Mouse (Mus musculus): ENCODE data around the gene Zcchc2.

DNA sequence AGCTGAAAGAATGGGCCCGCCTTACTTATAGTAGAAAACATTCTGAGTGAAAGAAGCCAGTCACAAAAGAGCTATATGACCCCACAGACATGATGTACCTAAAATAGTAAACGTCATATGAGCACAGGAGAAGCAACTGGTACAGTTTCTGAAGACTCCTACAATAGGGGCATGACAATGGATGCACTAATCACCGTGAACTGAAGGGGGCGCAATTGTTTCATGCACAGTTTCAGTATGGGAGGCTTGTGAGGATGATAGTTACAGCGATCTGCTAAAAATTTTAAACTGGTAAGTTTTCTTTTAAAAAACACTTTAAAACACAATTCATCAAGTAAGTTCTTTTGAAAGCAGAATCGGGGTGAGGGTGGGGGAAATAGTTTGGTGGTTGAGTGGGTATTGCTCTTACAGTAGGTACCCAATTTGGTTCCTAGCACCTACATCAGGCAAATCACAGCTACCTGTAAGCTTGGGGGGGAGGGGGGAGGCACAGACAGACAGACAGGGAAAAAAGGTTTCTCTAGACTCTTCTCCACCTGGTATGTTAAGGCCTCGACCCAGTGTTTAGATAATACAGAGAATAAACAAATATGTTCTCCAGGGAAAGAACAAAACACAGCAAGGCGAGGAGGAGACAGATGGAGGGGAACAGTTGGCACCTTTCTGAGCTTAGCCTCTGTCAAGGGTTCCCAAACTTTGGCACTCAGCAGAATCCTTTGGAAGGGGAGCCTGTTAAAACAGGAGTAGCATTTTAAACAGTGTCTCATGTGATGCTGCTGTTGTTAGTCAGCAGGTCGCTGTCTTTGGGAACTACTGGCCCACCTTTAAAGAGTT is 81.2 kb downstream of the Zcchc2 start:
- TF ChIP-seq CTCF (IDR thresholded peaks at IDR 0.05; ENCODE audit: low read depth) (peak; percentile 95), EP300 (optimal IDR thresholded peaks at IDR 0.05) (no peak)
